Mouse (Mus musculus): ENCODE results near the gene Atf5. TPM values are rescaled to one million over a fixed set of nuclear protein-coding genes. Genes with fewer than 3 reads are reported as not detected.

Atf5 gene
- polyA plus RNA-seq, 1 experiment from 2014 or later: 2.3 TPM

DNA sequence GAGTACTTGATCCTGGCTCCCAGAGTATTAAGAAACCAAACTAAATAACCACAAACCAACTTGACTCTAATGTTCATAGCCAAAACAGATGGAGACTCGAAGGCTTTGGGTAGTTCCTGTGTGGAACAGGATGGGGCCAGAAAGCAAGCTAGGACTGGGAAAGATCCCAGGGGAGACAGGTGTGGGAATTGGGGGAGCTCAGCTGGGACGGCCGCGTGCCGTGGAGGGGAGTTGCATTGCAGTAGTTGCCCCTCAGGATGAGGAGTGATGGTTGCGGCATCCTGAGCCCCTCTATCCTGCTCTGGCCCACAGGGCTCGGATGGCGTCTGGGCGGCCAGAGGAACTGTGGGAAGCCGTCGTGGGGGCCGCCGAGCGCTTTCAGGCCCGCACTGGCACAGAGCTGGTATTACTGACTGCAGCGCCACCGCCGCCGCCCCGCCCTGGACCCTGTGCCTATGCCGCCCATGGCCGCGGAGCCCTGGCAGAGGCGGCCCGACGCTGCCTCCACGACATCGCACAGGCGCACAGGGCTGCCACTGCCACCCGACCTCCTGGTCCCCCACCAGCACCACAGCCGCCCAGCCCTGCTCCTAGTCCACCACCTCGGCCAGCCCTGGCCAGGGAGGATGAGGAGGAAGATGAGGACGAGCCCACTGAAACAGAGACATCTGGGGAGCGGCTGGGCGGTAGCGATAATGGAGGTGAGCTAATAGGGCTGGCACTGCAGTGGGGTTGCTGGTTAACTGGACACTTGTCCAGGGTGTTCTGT is 36.0 kb upstream of the Atf5 start:
- H3K9ac ChIP-seq (ENCODE audit: low read length): no peak overlapping the region
- WGBS: 89% methylated on average over 36 of the region's 36 CpGs
- no peaks in the 10 kb centered on the region for H3K27me3 ChIP-seq (ENCODE audit: control insufficient read depth, insufficient read depth, low read length)
- H3K4me2 ChIP-seq (ENCODE audit: low read depth, severe bottlenecking): no peak overlapping the region
- no peak overlapping the region for H3K4me3 ChIP-seq (ENCODE audit: low read depth, low read length)
- DNase-seq (ENCODE audit: low spot score) (no peak), ATAC-seq (ENCODE audit: insufficient number of reproducible peaks, low FRiP score, low TSS enrichment, low read depth) (no peak)
- H3K27ac ChIP-seq (replicated peaks; ENCODE audit: low read depth, low read length): no peak overlapping the region
- peaks cover 5% of the 10 kb centered on the region; the same call in 1 of the 2 replicates for H3K36me3 ChIP-seq (ENCODE audit: control insufficient read depth, insufficient read depth, low read length)
- no peaks in the 10 kb centered on the region for H3K9me3 ChIP-seq (ENCODE audit: control insufficient read depth, low read length)
- peaks cover 22% of the 10 kb centered on the region for H3K4me1 ChIP-seq (ENCODE audit: control insufficient read depth, insufficient read depth, low read length)

DNA sequence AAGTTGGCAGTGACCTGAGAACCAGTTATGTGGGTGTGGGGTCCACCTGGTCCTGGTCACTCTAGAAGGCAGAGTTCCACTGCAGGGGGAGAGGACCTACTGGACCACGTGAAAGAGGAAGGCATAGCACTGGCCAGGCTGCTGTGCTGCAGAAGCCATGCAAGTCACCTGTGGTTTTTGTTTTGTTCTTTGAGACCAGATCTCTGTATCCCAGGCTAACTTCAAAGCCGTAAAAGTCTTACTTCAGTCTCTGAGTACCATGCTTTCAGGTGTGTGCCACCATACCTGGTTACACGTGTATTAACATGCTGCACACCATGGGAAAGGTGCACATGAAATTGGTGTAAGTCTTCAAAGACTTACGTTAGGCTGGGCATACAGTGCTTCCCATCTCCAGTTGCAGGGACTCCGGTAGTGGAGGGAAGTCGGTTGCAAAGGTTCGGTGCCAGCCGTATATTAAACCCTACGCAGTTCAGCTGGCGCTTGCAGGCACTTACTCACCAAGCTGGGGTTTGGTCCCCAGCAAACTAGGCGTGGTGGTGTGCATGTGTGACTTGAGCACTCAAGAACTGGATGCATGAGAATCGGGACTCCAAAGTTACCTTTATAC is 35.3 kb upstream of the Atf5 start:
- H3K27ac ChIP-seq (replicated peaks; ENCODE audit: low read depth, low read length): no peak overlapping the region
- DNase-seq (ENCODE audit: low spot score) (no peak), ATAC-seq (ENCODE audit: insufficient number of reproducible peaks, low FRiP score, low TSS enrichment, low read depth) (no peak)
- H3K4me1 ChIP-seq (ENCODE audit: control insufficient read depth, insufficient read depth, low read length): peaks cover 22% of the 10 kb centered on the region
- H3K4me2 ChIP-seq (ENCODE audit: low read depth, severe bottlenecking): no peak overlapping the region
- no peak overlapping the region for H3K4me3 ChIP-seq (ENCODE audit: low read depth, low read length)
- H3K36me3 ChIP-seq (ENCODE audit: control insufficient read depth, insufficient read depth, low read length): peaks cover 6% of the 10 kb centered on the region
- 93% methylated on average over 12 of the region's 12 CpGs for WGBS
- H3K9ac ChIP-seq (ENCODE audit: low read length): no peak overlapping the region
- no peaks in the 10 kb centered on the region for H3K9me3 ChIP-seq (ENCODE audit: control insufficient read depth, low read length)
- H3K27me3 ChIP-seq (ENCODE audit: control insufficient read depth, insufficient read depth, low read length): no peaks in the 10 kb centered on the region

DNA sequence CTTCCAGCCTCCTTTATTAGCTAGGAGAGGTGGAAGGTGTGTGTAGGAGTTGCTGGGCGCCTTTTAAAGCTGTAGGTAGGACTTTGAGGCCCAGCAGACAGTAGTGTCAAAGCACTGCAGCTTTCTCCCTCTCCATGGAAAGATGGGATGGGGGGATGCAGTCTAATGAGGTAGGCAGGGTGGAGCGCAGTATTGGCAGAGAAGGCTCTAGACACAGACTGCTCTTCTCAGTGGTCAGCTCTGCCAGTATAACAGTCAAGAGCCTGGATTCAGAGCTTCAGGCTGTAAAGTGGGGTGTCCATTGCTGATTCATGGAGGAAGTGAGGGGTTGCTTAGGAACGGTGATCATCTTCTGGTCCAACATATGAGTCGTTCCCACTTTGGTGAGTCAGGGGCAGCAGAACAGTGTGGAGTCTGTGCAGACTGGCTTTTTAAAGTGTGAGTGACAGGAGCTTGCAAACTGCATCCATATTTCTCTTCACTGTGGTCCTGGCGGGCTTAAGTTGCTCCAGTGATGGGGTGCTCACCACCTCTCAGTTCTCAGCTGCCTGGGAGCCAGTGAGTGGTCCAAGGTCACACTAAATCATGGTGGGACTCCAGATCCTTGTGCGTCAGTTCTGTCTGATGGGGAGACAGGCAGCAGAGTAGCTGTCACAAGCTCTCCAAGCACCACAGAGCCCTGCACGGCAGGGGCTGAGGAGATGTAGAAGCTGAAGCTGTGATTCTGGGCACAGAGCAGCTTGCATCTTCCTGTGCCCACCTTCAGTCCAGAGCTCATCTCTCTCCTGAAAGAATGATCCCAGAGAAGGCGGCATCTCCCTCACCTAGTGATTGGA is 34.5 kb upstream of the Atf5 start:
- peaks cover 22% of the 10 kb centered on the region for H3K4me1 ChIP-seq (ENCODE audit: control insufficient read depth, insufficient read depth, low read length)
- H3K9me3 ChIP-seq (ENCODE audit: control insufficient read depth, low read length): no peaks in the 10 kb centered on the region
- H3K27me3 ChIP-seq (ENCODE audit: control insufficient read depth, insufficient read depth, low read length): no peaks in the 10 kb centered on the region
- peak overlapping the region; percentile 83 for H3K4me2 ChIP-seq (ENCODE audit: low read depth, severe bottlenecking)
- peak overlapping the region; percentile 91; the same call in 1 of the 2 replicates for H3K27ac ChIP-seq (replicated peaks; ENCODE audit: low read depth, low read length)
- no peak for DNase-seq (ENCODE audit: low spot score)
- peak overlapping the region; percentile 80 for H3K4me3 ChIP-seq (ENCODE audit: low read depth, low read length)
- ATAC-seq (ENCODE audit: insufficient number of reproducible peaks, low FRiP score, low TSS enrichment, low read depth): no peak
- 84% methylated on average over 8 of the region's 8 CpGs for WGBS
- H3K36me3 ChIP-seq (ENCODE audit: control insufficient read depth, insufficient read depth, low read length): peaks cover 10% of the 10 kb centered on the region
- H3K9ac ChIP-seq (ENCODE audit: low read length): peak overlapping the region; percentile 77

DNA sequence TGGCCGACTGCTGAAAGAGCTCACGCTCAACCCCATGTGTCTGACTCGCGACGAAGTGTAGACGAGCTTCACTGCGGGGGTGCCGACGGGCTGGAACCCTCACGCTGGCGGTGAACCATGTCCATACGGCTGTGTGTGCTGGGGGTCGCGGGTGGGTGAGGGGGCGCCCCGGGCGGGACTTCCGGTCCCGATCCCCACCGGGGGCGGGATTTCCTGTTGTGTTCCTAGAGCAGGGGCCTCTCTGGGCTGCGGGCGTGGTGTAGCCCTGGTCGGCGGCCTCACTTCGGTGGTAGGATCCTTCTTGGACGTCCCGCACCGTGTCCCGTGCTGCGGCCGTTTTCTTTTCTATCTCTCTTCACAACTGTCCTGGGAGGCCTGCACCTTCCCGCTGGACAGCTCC is 33.7 kb upstream of the Atf5 start:
- Histone ChIP-seq H3K4me1 (ENCODE audit: control insufficient read depth, insufficient read depth, low read length) (peaks cover 21% of the 10 kb centered on the region), H3K27ac (replicated peaks; ENCODE audit: low read depth, low read length) (peak overlapping the region; percentile 91), H3K36me3 (ENCODE audit: control insufficient read depth, insufficient read depth, low read length) (peaks cover 17% of the 10 kb centered on the region), H3K4me2 (ENCODE audit: low read depth, severe bottlenecking) (peak overlapping the region; percentile 83), H3K9me3 (ENCODE audit: control insufficient read depth, low read length) (no peaks in the 10 kb centered on the region), H3K27me3 (ENCODE audit: control insufficient read depth, insufficient read depth, low read length) (no peaks in the 10 kb centered on the region), H3K4me3 (ENCODE audit: low read depth, low read length) (peak overlapping the region; percentile 80), H3K9ac (ENCODE audit: low read length) (peak overlapping the region; percentile 77)
- peak; percentile 87 for DNase-seq (ENCODE audit: low spot score)
- peak; percentile 56 for ATAC-seq (ENCODE audit: insufficient number of reproducible peaks, low FRiP score, low TSS enrichment, low read depth)
- WGBS: under 1% methylated on average over 33 of the region's 33 CpGs

DNA sequence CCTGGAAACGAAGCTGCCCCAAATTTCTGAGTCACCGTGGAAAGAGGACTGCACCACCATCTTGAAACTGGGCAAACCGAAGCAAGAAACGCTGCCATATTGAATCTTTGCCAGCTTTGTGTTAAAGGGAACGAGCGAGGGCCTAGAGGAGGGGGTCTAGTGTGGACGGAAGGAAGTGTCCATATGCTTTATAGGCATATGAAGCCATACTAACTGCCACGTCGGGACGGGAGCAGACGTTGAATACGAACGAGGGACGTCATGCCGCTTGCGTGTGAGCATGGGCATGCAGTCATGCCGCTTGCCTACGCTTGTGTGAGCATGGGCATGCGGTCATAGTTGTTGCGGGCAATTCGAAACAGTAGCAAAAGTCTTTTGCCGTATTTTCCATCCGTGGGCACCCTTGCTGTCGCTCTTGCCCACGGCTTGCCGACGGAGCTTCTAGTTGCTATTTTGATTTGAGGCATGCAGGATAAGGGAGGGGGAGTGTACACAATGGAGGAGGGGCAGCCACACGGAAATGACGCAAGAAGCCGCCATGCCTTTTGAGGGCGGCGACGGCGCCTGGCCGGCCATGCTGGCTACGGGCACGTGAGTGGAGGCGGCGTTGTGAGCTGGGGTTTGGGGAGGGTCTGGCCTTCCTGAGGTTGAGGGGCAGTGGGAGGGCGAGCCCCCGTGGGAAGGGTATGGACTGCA is 33.1 kb upstream of the Atf5 start:
- WGBS: under 1% methylated on average over 41 of the region's 41 CpGs
- H3K27ac ChIP-seq (replicated peaks; ENCODE audit: low read depth, low read length): peak overlapping the region; percentile 91
- peaks cover 20% of the 10 kb centered on the region for H3K4me1 ChIP-seq (ENCODE audit: control insufficient read depth, insufficient read depth, low read length)
- peak overlapping the region; percentile 83 for H3K4me2 ChIP-seq (ENCODE audit: low read depth, severe bottlenecking)
- H3K4me3 ChIP-seq (ENCODE audit: low read depth, low read length): peak overlapping the region; percentile 80
- no peaks in the 10 kb centered on the region for H3K9me3 ChIP-seq (ENCODE audit: control insufficient read depth, low read length)
- peak overlapping the region; percentile 77 for H3K9ac ChIP-seq (ENCODE audit: low read length)
- no peaks in the 10 kb centered on the region for H3K27me3 ChIP-seq (ENCODE audit: control insufficient read depth, insufficient read depth, low read length)
- H3K36me3 ChIP-seq (ENCODE audit: control insufficient read depth, insufficient read depth, low read length): peaks cover 20% of the 10 kb centered on the region
- ATAC-seq (ENCODE audit: insufficient number of reproducible peaks, low FRiP score, low TSS enrichment, low read depth) (peak; percentile 71), DNase-seq (ENCODE audit: low spot score) (peak; percentile 91)

DNA sequence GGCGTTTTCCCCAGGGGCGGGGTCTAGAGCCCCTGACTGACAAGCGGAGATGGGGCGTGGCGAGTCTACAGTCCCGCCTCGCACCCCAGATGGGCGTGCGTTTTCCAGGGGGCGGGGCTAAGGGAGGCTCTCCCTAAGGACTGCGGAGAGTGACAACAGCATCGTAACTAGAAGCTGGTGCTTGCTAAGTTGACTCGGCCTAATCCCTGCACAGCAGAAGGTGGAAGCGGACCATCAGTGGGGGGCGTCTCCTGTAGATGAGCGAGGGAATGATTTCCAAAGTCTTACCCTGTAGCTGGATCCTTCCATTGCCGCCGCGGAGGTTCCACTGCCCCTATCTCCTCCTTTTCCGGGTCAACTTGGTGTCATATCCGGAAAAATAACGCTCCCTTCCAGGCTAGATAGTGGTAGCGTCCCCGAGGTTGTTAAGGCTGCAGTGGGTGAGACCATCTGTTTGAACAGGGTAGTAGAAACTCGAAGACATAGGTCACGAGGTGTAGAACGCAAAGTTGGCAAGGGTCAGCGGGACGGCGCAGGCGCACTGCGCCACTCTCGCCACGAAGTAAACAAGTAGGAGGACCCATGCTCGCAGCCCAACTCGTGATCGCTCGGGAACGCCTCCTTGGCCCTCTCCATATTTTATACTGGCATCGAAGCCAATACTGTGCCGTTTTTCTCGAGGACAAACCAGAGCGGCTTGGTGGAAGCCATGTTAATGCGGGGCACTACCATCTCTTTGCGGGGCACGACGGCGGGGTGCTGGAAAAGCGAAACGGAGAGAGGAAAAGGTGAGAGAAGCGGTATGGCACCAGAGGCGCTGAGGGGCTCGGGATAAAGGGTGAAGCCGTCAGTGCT is 32.3 kb upstream of the Atf5 start, which contains the start of the genes Akt1s1 and Tbc1d17:
Akt1s1 (plus strand) TSS at position 431 of the 855 bp plus-strand sequence.
Tbc1d17 (minus strand) TSS at position 519 of the 855 bp plus-strand sequence.
- Histone ChIP-seq H3K9ac (ENCODE audit: low read length) (peak within 1 kb of the TSS; percentile 77), H3K27ac (replicated peaks; ENCODE audit: low read depth, low read length) (peak within 1 kb of the TSS; percentile 91), H3K9me3 (ENCODE audit: control insufficient read depth, low read length) (no peaks in the 10 kb centered on the region), H3K4me1 (ENCODE audit: control insufficient read depth, insufficient read depth, low read length) (peaks cover 15% of the 10 kb centered on the region), H3K27me3 (ENCODE audit: control insufficient read depth, insufficient read depth, low read length) (no peaks in the 10 kb centered on the region), H3K4me3 (ENCODE audit: low read depth, low read length) (peak within 1 kb of the TSS; percentile 80), H3K4me2 (ENCODE audit: low read depth, severe bottlenecking) (peak within 1 kb of the TSS; percentile 83), H3K36me3 (ENCODE audit: control insufficient read depth, insufficient read depth, low read length) (peaks cover 24% of the 10 kb centered on the region)
- under 1% methylated on average over 54 of the region's 54 CpGs for WGBS
- peak; percentile 80 for ATAC-seq (ENCODE audit: insufficient number of reproducible peaks, low FRiP score, low TSS enrichment, low read depth)
- peak; percentile 96 for DNase-seq (ENCODE audit: low spot score)

DNA sequence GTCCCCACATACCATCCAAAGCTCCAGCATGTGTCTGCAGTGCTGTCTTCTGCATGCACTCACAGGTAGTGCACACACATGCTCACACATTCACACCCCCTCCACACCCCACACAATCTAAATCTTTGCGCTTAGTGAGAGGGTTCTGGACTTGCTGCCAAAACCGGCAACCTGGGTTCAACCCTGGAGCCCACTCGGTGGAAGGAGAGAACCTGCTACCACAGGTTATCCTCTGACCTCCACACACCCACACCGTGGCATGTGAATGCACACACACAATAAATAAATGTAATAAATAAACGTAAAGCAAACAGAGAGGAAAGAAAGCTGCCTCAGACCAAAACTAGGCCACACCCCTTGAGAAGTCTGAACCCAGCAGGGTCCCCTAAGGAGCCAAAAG is 31.3 kb upstream of the Atf5 start:
- no peaks in the 10 kb centered on the region for H3K9me3 ChIP-seq (ENCODE audit: control insufficient read depth, low read length)
- peak overlapping the region; percentile 83 for H3K4me2 ChIP-seq (ENCODE audit: low read depth, severe bottlenecking)
- DNase-seq (ENCODE audit: low spot score) (no peak), ATAC-seq (ENCODE audit: insufficient number of reproducible peaks, low FRiP score, low TSS enrichment, low read depth) (no peak)
- peaks cover 23% of the 10 kb centered on the region for H3K36me3 ChIP-seq (ENCODE audit: control insufficient read depth, insufficient read depth, low read length)
- H3K4me3 ChIP-seq (ENCODE audit: low read depth, low read length): peak overlapping the region; percentile 80
- no peak overlapping the region for H3K27ac ChIP-seq (replicated peaks; ENCODE audit: low read depth, low read length)
- no peaks in the 10 kb centered on the region for H3K27me3 ChIP-seq (ENCODE audit: control insufficient read depth, insufficient read depth, low read length)
- H3K9ac ChIP-seq (ENCODE audit: low read length): no peak overlapping the region
- H3K4me1 ChIP-seq (ENCODE audit: control insufficient read depth, insufficient read depth, low read length): peaks cover 12% of the 10 kb centered on the region
- WGBS: 85% methylated on average over 5 of the region's 5 CpGs

Data from limb, embryonic 11.5 days (tissue).